Mouse (Mus musculus): ENCODE results near the gene Fam71e1. TPM values are rescaled to one million over a fixed set of nuclear protein-coding genes. Genes with fewer than 3 reads are reported as not detected.

Gene Fam71e1
- polyA plus RNA-seq, 1 experiment, result 2.1 TPM

- no peak for TF ChIP-seq FLI1 (IDR thresholded peaks at IDR 0.05; ENCODE audit: low read length)
- no peak for TF ChIP-seq GATA1 (IDR thresholded peaks at IDR 0.05; ENCODE audit: borderline replicate concordance, low read length)
- Histone ChIP-seq H3K4me1 (peaks cover 24% of the 10 kb centered on the region), H3K9me3 (no peaks in the 10 kb centered on the region), H3K36me3 (replicated peaks; ENCODE audit: low read length) (peaks cover 28% of the 10 kb centered on the region), H3K27me3 (replicated peaks) (peaks cover 24% of the 10 kb centered on the region), H3K4me3 (replicated peaks) (no peak overlapping the region)
These were observed 11.4 kb upstream of the Fam71e1 start for GRCm38 (mm10) chr7:44484841-44485571.

DNA sequence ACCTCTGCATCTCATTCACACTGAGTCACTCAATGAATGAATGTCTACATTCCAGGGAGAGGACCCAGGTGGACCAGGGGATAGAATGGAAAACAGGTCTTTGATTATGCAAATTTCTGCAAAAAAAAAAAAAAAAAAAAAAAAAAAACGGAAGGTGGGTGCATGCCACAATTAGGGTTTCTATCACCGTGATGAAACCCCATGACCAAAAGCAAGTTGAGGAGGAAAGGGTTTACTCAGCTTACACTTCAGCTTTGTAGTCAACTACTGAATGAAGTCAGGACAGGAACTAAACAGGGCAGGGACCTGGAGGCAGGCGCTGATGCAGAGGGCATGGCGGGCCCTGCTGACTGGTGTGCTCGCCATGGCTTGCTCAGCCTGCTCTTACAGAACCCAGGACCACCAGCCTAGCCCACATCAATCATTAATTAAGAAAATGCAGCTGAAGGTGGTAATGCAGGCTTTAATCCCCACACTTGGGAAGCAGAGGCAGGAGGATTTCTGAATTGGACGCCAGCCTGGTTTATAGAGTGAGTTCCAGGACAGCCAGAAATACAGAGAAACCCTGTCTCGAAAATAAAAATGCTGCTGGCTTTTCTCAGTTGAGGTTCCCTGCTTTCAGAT, 10.7 kb upstream of the Fam71e1 start:
- Histone ChIP-seq H3K4me3 (replicated peaks) (no peak overlapping the region), H3K36me3 (replicated peaks; ENCODE audit: low read length) (peaks cover 35% of the 10 kb centered on the region), H3K9me3 (no peaks in the 10 kb centered on the region), H3K4me1 (peaks cover 31% of the 10 kb centered on the region), H3K27me3 (replicated peaks) (peaks cover 19% of the 10 kb centered on the region)
- TF ChIP-seq GATA1 (IDR thresholded peaks at IDR 0.05; ENCODE audit: borderline replicate concordance, low read length), result no peak

DNA sequence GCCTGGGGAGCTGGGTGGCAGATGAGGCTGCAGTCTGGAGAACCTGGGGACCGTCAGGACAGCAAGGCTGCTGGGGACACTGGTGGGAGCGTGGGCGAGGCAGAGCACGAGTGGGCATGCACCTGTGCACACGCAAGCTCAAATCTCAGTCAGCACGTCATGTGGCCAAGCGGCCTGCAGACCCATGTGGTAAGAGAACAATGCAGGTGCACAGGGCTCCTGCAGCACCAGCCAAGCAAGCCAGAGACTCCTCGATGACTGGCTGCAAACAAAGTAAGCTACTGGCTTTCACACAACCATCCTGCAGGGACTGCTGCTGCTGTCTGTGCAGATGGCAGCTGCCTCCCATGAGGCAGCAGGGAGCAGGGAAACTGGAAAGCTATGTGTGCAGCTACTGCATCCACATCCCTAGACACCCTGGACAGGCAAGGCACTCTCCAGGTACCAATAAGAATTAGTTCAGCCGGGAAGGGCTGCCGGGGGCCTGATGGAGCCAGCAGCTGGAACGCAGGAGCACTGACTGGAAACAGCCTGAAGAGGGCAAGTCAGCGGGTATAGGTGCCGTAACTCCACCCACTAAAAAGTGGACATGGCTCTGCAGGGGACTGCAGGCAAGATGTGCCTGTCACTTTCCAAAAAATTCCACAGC, 9.3 kb upstream of the Fam71e1 start:
- Histone ChIP-seq H3K27me3 (replicated peaks) (peaks cover 11% of the 10 kb centered on the region), H3K36me3 (replicated peaks; ENCODE audit: low read length) (peaks cover 48% of the 10 kb centered on the region), H3K4me1 (peaks cover 34% of the 10 kb centered on the region), H3K4me3 (replicated peaks) (peak overlapping the region; percentile 1), H3K9me3 (no peaks in the 10 kb centered on the region)
- TF ChIP-seq GATA1 (IDR thresholded peaks at IDR 0.05; ENCODE audit: borderline replicate concordance, low read length) (no peak), FLI1 (IDR thresholded peaks at IDR 0.05; ENCODE audit: low read length) (no peak)

DNA sequence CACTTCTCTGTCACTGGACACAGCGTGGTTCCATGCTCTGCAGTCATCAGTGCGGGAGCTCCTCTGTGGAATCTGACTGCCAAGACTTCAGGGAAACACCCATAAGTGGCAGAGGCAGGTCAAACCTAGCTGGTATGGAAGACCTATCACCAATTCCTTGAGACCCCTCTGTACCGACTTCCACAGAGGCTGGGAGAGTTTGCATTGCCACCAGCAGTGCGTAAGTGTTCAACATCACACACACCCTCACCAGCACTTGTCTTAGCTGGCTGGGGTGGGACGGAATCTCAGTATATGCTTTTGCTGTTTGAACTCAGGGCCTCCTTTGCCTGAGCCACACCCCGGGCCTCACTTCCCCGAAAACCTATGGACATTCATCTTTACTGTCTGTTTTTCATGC, 8.4 kb upstream of the Fam71e1 start:
- peaks cover 57% of the 10 kb centered on the region for H3K36me3 ChIP-seq (replicated peaks; ENCODE audit: low read length)
- TF ChIP-seq GATA1 (IDR thresholded peaks at IDR 0.05; ENCODE audit: borderline replicate concordance, low read length), result no peak
- no peak for TF ChIP-seq FLI1 (IDR thresholded peaks at IDR 0.05; ENCODE audit: low read length)
- peaks cover 3% of the 10 kb centered on the region for H3K27me3 ChIP-seq (replicated peaks)
- no peaks in the 10 kb centered on the region for H3K9me3 ChIP-seq
- peaks cover 37% of the 10 kb centered on the region for H3K4me1 ChIP-seq
- H3K4me3 ChIP-seq (replicated peaks), result no peak overlapping the region

- Histone ChIP-seq H3K27me3 (replicated peaks) (no peaks in the 10 kb centered on the region), H3K36me3 (replicated peaks; ENCODE audit: low read length) (peaks cover 63% of the 10 kb centered on the region), H3K4me1 (peaks cover 34% of the 10 kb centered on the region), H3K4me3 (replicated peaks) (no peak overlapping the region), H3K9me3 (no peaks in the 10 kb centered on the region)
- no peak for TF ChIP-seq FLI1 (IDR thresholded peaks at IDR 0.05; ENCODE audit: low read length)
- no peak for TF ChIP-seq GATA1 (IDR thresholded peaks at IDR 0.05; ENCODE audit: borderline replicate concordance, low read length)
These were observed 7.8 kb upstream of the Fam71e1 start for GRCm38 (mm10) chr7:44488545-44488944.

DNA sequence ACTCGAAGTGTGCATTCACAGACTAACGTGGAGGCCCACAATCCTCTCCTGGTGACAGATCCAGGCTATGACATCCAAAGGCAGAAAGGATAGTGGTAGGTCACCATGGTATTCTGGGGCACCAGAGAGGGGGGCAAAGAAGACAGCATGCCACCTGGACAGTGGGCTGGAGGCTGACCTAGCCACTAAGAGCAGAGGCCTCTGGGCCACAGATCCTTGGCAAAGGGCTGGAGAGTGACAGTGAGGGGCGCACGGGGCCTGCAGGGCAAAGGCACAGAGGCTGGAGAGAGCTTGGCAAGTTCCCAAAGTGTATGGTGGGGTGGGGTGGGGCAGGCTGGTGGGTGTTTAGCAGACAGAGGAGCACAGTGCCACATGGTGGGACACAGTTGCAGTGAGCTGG, 6.1 kb upstream of the Fam71e1 start:
- peaks cover 39% of the 10 kb centered on the region for H3K4me1 ChIP-seq
- no peaks in the 10 kb centered on the region for H3K9me3 ChIP-seq
- H3K27me3 ChIP-seq (replicated peaks), result no peaks in the 10 kb centered on the region
- TF ChIP-seq FLI1 (IDR thresholded peaks at IDR 0.05; ENCODE audit: low read length) (no peak), GATA1 (IDR thresholded peaks at IDR 0.05; ENCODE audit: borderline replicate concordance, low read length) (no peak)
- H3K4me3 ChIP-seq (replicated peaks), result no peak overlapping the region
- peaks cover 76% of the 10 kb centered on the region for H3K36me3 ChIP-seq (replicated peaks; ENCODE audit: low read length)

DNA sequence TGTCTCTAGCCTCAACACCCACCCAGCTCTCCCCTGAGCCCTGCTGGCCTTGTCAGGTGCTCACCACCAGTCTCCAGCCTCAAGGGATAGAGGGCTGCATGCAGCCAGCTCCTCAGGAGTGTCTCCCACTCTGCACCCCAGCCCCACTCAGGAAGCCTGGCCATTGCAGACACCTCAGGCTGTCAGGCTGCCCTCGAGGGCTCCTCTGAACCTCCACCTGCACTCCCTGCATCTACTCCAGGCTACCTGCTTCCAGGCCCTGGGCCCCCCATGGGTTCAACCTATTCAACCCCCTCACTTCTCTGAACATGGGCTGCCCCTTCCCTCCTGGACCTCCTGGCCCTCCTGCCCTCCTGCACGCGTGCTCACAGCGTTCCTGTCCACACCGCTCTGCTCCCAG, 5.0 kb upstream of the Fam71e1 start:
- Histone ChIP-seq H3K4me1 (peaks cover 46% of the 10 kb centered on the region), H3K27me3 (replicated peaks) (no peaks in the 10 kb centered on the region), H3K36me3 (replicated peaks; ENCODE audit: low read length) (peaks cover 76% of the 10 kb centered on the region), H3K9me3 (no peaks in the 10 kb centered on the region), H3K4me3 (replicated peaks) (no peak overlapping the region)
- no peak for TF ChIP-seq FLI1 (IDR thresholded peaks at IDR 0.05; ENCODE audit: low read length)
- TF ChIP-seq GATA1 (IDR thresholded peaks at IDR 0.05; ENCODE audit: borderline replicate concordance, low read length), result no peak

GRCm38 (mm10) chr7:44492166-44492826, 4.1 kb upstream of the Fam71e1 start:
- no peak overlapping the region for H3K4me3 ChIP-seq (replicated peaks)
- no peak for TF ChIP-seq GATA1 (IDR thresholded peaks at IDR 0.05; ENCODE audit: borderline replicate concordance, low read length)
- no peak for TF ChIP-seq FLI1 (IDR thresholded peaks at IDR 0.05; ENCODE audit: low read length)
- peaks cover 53% of the 10 kb centered on the region for H3K4me1 ChIP-seq
- peaks cover 72% of the 10 kb centered on the region for H3K36me3 ChIP-seq (replicated peaks; ENCODE audit: low read length)
- H3K9me3 ChIP-seq, result no peaks in the 10 kb centered on the region
- H3K27me3 ChIP-seq (replicated peaks), result no peaks in the 10 kb centered on the region

DNA sequence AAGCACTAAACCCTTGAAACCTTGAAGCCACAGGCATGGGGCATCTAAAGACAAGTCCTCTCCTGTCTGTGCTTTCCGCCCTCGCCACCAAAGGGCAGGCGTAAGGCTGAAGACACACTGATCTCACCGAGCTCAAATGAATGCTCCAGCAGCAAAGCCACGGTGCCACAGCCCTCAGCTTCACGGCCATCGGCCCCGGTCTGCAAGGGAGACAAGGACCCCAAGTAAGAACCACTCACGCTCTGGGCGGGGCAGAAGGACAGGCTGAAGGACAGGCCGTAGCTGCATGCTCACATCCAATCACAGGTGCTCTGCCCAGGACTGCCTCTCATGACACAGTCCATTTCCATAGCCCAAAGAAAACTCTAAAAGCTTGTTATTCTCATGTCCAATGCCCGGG, 1.7 kb upstream of the Fam71e1 start:
- Histone ChIP-seq H3K27me3 (replicated peaks) (peaks cover 6% of the 10 kb centered on the region), H3K4me1 (peaks cover 45% of the 10 kb centered on the region), H3K9me3 (no peaks in the 10 kb centered on the region), H3K4me3 (replicated peaks) (peak overlapping the region; percentile 19), H3K36me3 (replicated peaks; ENCODE audit: low read length) (peaks cover 52% of the 10 kb centered on the region)
- TF ChIP-seq FLI1 (IDR thresholded peaks at IDR 0.05; ENCODE audit: low read length) (no peak), GATA1 (IDR thresholded peaks at IDR 0.05; ENCODE audit: borderline replicate concordance, low read length) (no peak)
